Mouse (Mus musculus) embryo, embryonic 10 days (tissue): ENCODE measurements around the gene 2210016F16Rik.
"Not testable (repeated sequence)": the region's sequence is repeated elsewhere in the genome, so short reads cannot be mapped to it uniquely, and the experiment has no call there.

Experiments
- DNase-seq: peaks from one replicate; pipeline ENCODE4 v3.0.0-alpha.2; 2015; ENCODE audit warnings: low spot score

The 2210016F16Rik gene

GRCm38 (mm10) chr13:58384779-58385546 is at the start of gene 2210016F16Rik:
Gene 2210016F16Rik, minus strand, starts transcription at chr13:58385225.
- DNase-seq = peak; percentile 72

DNA sequence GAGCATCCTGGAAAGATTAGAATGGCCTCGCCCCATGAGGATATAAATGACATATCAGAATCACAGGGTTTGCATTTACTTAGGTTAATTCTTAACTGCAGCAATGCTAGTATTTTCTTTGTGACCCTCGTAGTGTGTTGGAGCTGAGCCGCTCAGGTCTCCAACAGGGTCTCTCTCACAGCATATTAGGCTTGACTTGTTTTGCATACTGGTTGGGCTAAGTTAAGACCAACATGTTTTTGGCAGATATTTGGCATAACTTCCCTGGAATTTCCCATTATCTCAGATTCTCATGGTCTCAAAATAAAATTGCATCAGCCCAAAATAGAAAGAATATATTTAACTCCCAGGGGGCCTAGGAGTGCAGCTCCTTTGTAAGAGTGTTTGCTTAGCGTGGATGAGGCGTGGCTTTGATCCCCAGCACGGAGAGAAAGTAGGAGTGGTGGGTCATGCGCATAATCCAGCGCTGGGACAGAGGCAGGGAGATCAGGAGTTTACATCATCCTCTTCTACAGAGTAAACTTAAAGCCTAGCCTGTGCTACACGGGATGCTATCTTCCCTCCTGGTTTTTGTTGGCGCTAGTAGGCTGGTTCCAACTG is 38.1 kb upstream of the 2210016F16Rik start:
- DNase-seq = no peak

DNA sequence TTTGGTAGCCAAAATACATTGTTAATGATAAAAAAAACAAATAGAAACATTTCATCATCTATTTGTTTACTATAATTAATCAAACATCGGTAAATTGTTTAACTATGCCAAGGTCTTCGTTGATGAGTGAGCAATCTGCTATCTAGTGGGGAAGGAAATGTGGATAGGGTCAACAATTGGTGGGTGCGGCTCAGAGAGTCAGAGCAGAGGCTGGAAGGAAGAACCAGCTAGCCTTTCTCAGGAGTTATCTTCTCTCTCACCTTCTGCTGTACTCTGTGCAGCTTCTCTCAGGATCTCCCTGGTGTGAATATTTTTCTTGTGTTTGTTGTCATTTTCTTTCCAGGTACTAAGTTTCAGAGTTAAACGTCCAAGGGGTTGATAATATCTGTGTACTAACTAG is 37.2 kb upstream of the 2210016F16Rik start:
- no peak for DNase-seq

DNA sequence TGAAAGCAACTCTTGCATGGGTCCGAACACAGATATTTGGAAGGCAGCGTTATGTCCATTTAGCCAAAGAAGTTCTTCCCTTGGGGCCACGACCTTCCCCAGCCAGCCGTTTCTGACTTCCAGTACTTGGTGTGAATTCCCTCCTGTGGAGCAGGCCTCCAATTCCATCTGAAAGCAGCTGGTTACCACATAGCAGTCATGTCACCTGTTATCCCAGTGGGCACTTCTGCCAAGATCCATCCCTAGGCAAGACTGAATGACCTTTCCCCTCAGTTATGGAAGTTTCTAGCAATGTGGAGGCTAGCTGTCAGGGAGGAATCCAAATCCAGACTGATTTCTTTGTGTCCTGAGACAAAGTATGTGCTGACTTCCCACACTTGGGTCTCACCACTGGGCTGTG is 36.0 kb upstream of the 2210016F16Rik start:
- DNase-seq = no peak

DNA sequence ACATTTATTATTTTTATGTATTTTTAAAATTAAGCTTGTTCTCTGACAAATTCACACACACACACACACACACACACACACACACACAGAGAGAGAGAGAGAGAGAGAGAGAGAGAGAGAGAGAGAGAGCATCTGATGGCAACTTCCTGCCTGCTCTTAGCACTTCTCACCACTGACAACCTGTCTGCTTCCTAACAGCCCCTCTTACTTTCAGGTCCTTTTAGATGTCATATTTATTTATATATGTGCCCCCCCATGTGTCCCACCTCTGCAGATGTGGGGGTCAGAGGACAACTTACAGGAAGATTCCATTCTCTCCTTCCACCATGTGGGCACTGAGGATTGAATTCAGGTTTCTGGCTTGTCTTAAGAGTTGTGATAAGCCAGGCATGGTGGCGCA is 34.2 kb upstream of the 2210016F16Rik start:
- no peak for DNase-seq

DNA sequence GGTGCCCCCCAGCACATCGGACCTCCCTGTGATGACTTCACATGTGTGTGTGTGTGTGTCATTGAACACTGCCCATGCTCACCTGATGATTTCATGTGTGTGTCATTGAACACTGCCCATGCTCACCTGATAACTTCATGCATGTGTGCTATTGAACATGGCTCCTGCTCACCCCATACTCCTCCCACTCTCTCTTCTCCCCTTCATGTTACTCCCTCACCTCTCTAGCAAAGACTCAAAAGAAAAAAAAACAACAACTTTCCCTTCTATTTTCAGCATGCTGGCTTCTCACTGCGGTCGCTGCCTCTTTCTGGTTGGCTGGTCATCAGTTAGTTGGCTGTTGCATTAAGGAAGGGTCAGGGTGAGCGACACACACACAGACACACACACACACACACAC is 33.6 kb upstream of the 2210016F16Rik start:
- no peak for DNase-seq

- DNase-seq = no peak
Measured at GRCm38 (mm10) chr13:58415838-58416237, 30.8 kb upstream of the 2210016F16Rik start.

DNA sequence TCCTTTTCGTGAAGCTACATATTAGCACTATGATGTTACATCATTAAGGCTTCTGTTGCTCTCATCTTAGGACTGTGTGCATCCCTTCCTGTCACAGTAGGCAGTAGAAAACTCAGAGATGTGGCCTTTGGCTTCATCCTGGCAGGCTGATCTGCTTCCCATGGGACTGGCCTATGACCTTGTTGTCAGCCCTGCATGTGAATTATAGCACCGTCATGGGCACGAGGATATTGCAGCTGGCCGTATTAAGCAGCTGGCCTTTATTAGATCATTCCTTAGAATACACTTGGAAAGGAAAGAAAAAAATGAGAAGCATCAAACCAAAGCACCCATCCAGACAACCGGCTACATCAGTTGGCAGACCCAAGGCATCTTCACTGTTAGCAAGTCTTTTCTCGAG is 30.3 kb upstream of the 2210016F16Rik start:
- no peak for DNase-seq

DNA sequence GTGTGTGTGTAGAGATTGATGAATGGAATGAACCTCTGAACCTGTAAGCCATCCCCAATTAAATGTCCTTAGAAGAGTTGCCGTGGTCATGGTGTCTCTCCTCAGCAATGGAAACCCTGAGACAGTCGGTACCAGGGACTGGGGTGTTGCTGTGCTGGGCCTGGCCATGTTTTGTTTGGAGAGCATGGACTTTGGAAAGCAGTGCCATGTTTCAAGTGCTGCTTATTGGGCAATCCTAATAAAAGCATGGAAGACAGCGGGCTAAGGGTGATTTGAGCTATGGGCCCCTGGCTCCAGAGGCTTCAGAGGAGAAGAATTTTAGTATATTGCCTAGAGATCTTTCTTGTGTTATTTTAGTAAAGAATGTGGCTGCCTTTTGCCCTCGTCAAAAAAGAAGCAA is 26.0 kb upstream of the 2210016F16Rik start:
- DNase-seq = no peak

DNA sequence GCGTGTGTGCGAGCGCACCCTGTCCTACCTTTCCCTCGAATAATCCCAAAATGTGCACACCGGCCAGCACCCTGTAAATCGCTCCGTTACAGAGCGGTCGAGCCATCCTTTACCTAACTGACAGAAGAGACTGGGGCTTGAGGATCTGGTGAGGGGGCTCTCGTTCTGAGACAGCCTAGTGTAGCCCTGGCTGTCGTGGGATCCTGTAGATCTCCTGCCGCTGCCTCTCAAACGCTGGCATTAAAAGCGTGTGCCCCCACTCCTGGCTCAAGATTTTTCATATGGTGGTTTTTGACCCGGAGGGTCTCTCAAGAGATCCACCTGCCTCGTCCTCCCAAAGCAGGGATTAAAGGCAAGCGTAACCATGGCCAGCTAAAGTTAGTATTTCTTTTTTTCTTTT is 18.2 kb upstream of the 2210016F16Rik start, which contains the start of gene Hnrnpk:
TSS of gene Hnrnpk (minus strand) at position 101 of the 400 bp plus-strand sequence.
- DNase-seq = not testable (repeated sequence)

- DNase-seq = no peak
Measured at GRCm38 (mm10) chr13:58402744-58403110, 17.7 kb upstream of the 2210016F16Rik start.

DNA sequence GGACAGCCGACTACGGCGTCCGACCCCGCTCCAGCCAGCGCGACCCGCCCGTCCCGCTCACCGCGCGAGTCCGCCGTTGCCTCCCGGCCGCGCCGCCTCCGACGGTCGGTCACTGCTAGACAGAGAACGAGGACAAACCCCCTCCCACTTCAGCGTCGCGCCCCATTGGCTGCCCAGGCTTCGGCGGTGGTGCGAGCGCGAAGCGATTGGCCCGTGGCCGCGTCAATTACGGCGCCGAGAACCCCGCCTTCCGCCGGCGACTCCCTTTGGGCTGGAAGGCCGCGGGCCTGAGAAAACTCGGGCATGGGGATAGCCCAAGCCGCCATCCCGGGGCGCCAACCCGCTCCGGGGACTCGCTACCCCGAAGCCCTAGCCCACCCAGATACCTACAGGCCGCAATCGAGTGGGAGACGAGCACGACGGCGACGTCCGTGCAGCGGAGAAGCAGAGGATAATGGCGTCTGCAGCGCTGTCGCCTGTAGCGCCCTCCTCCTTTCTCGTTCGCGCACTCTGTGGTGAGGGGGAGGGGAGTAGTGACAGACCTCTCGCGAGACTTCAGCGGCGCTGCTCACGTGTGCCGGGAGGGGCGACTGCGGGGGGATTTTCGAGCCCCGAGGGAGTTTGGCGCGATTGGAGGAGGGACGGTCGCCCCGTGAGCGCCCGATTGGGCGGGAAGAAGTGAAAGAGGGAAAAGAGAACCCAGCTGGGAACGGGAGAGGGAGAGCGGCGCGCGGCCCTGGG is 17.1 kb upstream of the 2210016F16Rik start, which contains the start of gene Rmi1:
TSS of gene Rmi1 (plus strand) at position 246 of the 741 bp plus-strand sequence.
- peak; percentile 98 for DNase-seq

DNA sequence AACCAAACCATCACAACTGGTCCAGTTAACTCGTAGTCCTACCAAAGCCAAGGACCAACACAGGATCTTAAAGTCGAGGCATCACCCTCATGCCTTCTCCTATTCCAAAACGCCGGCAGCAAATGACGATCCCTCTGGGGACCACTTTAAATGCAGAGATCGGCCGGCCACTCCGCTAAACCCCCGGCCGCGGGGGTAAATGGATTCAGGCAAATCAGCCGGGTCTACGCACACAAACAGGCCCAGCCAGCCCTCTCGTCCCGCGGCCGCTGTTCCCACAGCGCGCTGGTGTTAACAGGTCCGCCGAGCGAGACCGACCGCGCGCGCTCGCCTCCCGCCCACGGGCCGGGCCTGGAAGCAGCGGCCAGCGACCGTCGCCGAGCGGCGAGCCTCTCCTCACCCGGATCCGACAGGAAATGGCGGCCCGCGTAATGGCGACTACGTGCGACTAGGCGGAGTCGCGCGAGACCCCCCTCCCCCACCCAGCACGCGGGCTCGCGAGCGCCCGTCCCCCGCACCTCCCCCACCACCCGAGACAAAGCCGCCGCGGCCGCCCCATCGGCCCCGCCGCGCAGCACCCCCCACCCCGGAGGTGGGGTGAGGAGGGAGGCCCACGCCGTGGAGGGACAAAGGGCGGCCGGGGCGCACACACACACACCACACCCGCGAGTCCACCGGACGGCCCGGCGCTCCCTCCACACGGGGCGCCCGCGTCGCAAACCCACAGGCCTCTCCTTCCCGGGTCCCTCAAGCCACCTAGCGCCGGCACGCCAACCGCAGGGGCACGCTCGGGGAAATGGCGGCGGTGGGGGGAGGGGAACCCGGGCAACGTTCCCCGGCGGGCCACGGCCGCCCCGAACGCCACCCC is 16.3 kb upstream of the 2210016F16Rik start:
- DNase-seq = peak; percentile 81

DNA sequence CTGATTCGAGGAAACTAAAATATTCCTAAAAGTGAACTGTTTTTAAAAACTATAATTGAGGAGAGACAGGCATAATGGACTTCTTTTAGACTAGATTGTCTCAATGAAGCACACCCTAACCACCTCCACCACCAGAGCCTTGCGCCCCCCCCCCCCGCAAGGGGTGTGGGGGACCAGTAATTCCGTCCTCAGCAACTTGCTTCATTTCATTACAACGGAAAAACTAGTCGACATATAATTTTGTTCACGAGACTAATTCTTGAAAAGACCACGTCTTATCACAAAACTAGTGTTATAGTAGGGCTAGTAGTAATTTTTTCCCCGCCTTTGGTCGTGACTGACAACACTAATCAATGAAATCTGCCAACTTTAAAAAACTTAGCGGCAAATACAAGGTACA is 15.6 kb upstream of the 2210016F16Rik start:
- DNase-seq = no peak

GRCm38 (mm10) chr13:58397651-58398050 is 12.6 kb upstream of the 2210016F16Rik start:
- no peak for DNase-seq

GRCm38 (mm10) chr13:58394392-58394791 is 9.4 kb upstream of the 2210016F16Rik start:
- DNase-seq = not testable (repeated sequence)

- DNase-seq = no peak
Measured at GRCm38 (mm10) chr13:58389324-58389951, 4.4 kb upstream of the 2210016F16Rik start.

DNA sequence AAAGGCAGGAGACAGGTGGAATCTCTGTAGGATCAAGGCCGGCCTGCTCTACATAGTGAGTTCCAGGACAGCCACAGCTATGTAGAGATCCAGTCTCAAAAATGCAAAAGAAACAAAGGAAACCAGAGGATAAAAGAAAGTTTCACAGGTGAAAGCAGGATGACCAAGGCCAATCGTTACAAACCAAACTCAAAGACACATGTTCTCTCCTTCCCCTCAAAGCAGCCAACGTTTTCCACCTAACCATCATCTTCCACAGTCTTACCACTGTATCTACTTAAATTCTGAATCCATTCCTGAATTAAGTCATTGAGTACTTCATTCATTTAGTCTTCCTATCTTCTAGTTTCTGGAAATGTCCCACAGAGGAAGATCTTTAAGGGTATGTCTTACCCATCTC is 3.4 kb upstream of the 2210016F16Rik start:
- DNase-seq = no peak

DNA sequence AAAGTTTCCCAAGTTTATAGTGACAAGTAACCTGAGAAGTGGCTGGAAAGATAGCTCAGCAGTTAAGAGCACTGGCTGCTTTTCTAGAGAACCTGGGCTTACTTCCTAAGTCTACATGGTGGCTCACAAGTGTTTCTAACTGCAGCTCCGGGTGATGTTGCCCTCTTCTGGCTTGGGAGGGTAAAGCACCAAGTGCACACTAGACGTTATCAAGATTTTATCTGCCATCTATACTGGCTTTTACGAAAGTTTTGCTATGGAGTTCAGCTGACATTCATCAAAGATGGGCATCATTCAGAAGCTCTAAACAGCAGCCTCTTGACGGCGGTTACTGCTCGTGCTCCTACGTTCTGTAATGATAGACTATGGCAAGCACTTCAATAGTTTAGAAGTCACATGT is 2.9 kb upstream of the 2210016F16Rik start:
- peak; percentile 86 for DNase-seq

- no peak for DNase-seq
Measured at GRCm38 (mm10) chr13:58385547-58385920, 509 bp upstream of the 2210016F16Rik start.

DNA sequence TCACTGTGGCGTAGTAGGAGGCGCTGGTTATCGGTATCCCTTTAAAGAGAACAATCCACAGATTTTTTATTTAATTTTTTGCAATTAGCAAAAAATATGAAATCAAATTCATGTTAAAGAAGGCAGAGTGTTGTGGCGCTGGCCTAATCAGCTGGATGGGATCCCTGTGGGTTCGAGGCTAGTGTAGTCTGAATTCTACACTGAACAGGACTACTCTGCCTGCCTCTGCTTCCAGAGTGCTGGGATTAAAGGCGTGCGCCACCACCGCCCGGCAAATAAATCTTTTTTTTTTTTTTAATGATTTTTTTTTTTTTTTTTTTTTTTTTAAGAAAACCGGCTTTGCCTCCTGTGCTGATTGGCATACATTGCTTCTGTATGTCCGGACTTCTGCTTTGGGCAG is 654 bp downstream of the 2210016F16Rik start:
- no peak for DNase-seq

GRCm38 (mm10) chr13:58373153-58373470 is 11.9 kb downstream of the 2210016F16Rik start:
- no peak for DNase-seq
